Mouse (Mus musculus): ENCODE measurements around the gene Taf15. TPM values are rescaled to one million over a fixed set of nuclear protein-coding genes. Genes with fewer than 3 reads are reported as not detected.

The Taf15 gene
- polyA plus RNA-seq, 1 experiment from 2014 or later = 6.0 TPM

DNA sequence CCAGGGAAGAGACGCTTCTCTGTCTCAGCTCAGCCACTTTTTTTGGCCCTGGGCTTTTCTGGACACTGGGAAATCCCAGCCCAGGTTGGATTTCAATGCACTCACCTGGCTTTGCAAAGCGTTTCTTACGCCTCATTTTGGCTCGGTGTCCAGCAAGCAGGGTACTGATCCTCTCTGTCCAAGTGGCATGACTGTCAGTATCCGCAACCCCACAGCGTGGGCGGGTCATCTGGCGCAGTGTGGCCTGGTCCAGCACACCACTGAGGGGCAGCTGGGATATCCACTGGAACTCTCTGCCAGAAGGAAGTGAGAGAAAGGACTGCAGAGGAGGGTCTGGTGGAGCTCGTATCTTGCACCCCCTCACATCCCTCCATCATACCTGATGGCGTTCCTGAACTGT lies 21.6 kb upstream of the Taf15 start:
- no peaks in the 10 kb centered on the region for H3K9me3 ChIP-seq (ENCODE audit: control insufficient read depth, low read length)
- no peaks in the 10 kb centered on the region for H3K36me3 ChIP-seq (ENCODE audit: control insufficient read depth, insufficient read depth, low read length)
- H3K4me1 ChIP-seq (replicated peaks; ENCODE audit: control insufficient read depth, insufficient read depth, low read length) = peaks cover 30% of the 10 kb centered on the region
- H3K9ac ChIP-seq (ENCODE audit: low read depth, low read length) = no peak overlapping the region
- no peak for DNase-seq (ENCODE audit: low spot score)
- no peak overlapping the region for H3K4me2 ChIP-seq
- H3K4me3 ChIP-seq (ENCODE audit: low read depth, low read length) = no peak overlapping the region
- WGBS = 83% methylated on average over 10 of the region's 10 CpGs
- no peak overlapping the region for H3K27ac ChIP-seq (ENCODE audit: low read depth, low read length)
- ATAC-seq (replicated peaks; ENCODE audit: low FRiP score) = no peak
- peaks cover 11% of the 10 kb centered on the region for H3K27me3 ChIP-seq (replicated peaks; ENCODE audit: control insufficient read depth, insufficient read depth, low read length)

DNA sequence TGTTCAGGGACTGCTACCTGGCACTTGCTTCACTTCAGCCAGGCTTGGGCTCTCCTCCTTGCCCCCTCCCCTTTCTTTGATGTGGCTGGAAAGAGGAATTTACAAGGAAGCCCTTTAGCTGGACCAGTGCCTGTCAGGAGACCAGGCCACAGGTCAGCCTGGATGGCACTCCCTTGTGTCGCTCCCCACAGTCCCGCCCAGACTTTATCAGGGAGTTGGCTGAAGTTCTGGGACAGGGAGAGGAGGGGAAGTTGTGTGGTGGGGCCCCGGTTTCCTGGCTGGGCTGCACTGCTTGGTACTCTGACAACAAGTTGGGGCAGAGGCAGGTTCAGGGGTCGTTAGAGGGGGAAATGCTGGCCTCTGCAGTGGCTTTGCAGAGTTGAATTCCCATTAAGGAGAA lies 18.3 kb upstream of the Taf15 start:
- Histone ChIP-seq H3K4me1 (replicated peaks; ENCODE audit: control insufficient read depth, insufficient read depth, low read length) (peaks cover 21% of the 10 kb centered on the region), H3K9me3 (ENCODE audit: control insufficient read depth, low read length) (no peaks in the 10 kb centered on the region), H3K27ac (ENCODE audit: low read depth, low read length) (no peak overlapping the region), H3K4me2 (no peak overlapping the region), H3K4me3 (ENCODE audit: low read depth, low read length) (no peak overlapping the region), H3K36me3 (ENCODE audit: control insufficient read depth, insufficient read depth, low read length) (no peaks in the 10 kb centered on the region), H3K9ac (ENCODE audit: low read depth, low read length) (no peak overlapping the region), H3K27me3 (replicated peaks; ENCODE audit: control insufficient read depth, insufficient read depth, low read length) (no peaks in the 10 kb centered on the region)
- DNase-seq (ENCODE audit: low spot score) (peak; percentile 36), ATAC-seq (replicated peaks; ENCODE audit: low FRiP score) (no peak; the same call in 1 of the 2 replicates)
- 1% methylated on average over 4 of the region's 4 CpGs for WGBS

DNA sequence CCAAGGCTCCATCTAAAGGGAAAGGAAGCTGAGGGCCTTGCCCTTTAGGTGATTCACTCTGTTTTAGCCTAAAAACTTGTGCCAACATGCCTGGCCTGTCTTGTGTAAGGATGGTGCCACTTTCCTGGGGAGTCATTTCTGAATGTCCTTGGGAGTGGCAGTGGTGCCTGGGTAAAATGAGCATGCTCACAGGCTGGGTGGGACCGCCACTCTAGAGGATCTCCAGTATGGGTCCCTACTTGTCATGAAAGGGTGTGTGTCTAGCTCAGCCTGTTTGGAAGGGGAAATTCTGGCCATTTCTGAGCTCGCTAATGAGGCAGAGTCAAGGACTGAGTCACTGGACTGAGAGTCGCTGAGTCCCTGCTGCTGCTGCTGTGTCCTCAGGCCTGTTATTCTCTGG lies 17.3 kb upstream of the Taf15 start:
- Histone ChIP-seq H3K9me3 (ENCODE audit: control insufficient read depth, low read length) (no peaks in the 10 kb centered on the region), H3K4me3 (ENCODE audit: low read depth, low read length) (no peak overlapping the region), H3K9ac (ENCODE audit: low read depth, low read length) (no peak overlapping the region), H3K4me2 (no peak overlapping the region), H3K4me1 (replicated peaks; ENCODE audit: control insufficient read depth, insufficient read depth, low read length) (peaks cover 21% of the 10 kb centered on the region), H3K27ac (ENCODE audit: low read depth, low read length) (peak overlapping the region; percentile 32; the same call in 1 of the 2 replicates), H3K36me3 (ENCODE audit: control insufficient read depth, insufficient read depth, low read length) (no peaks in the 10 kb centered on the region), H3K27me3 (replicated peaks; ENCODE audit: control insufficient read depth, insufficient read depth, low read length) (0 out of 2 replicates have a peak, but pooled peaks cover 4% of the 10 kb centered on the region)
- ATAC-seq (replicated peaks; ENCODE audit: low FRiP score) (no peak), DNase-seq (ENCODE audit: low spot score) (no peak)
- 58% methylated on average over 3 of the region's 3 CpGs for WGBS

DNA sequence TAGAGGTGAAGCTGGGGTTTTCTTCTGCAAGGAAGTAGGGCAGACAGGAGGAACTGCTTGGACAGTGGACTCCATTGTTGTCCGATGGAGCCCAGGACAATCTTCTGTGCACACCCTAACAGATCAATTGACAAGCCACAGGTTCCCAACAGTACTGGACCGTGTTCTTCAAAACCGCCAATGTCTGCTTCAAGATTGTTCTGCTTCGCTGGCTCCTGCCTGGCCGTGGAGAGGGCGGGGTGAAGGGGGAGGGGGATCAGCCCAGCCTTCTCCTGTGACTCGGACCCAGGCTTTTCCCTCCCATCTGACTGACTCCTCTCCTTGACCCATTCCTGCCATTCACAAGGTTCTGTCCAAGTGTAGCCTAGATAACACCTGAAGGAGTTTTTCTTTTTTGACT lies 15.6 kb upstream of the Taf15 start:
- ATAC-seq (replicated peaks; ENCODE audit: low FRiP score) (no peak), DNase-seq (ENCODE audit: low spot score) (no peak)
- H3K9ac ChIP-seq (ENCODE audit: low read depth, low read length) = no peak overlapping the region
- no peaks in the 10 kb centered on the region for H3K9me3 ChIP-seq (ENCODE audit: control insufficient read depth, low read length)
- no peaks in the 10 kb centered on the region for H3K36me3 ChIP-seq (ENCODE audit: control insufficient read depth, insufficient read depth, low read length)
- no peak overlapping the region for H3K4me3 ChIP-seq (ENCODE audit: low read depth, low read length)
- WGBS = 49% methylated on average over 7 of the region's 7 CpGs
- H3K27ac ChIP-seq (ENCODE audit: low read depth, low read length) = no peak overlapping the region
- no peak overlapping the region for H3K4me2 ChIP-seq
- H3K27me3 ChIP-seq (replicated peaks; ENCODE audit: control insufficient read depth, insufficient read depth, low read length) = peaks cover 17% of the 10 kb centered on the region
- peaks cover 21% of the 10 kb centered on the region for H3K4me1 ChIP-seq (replicated peaks; ENCODE audit: control insufficient read depth, insufficient read depth, low read length)

DNA sequence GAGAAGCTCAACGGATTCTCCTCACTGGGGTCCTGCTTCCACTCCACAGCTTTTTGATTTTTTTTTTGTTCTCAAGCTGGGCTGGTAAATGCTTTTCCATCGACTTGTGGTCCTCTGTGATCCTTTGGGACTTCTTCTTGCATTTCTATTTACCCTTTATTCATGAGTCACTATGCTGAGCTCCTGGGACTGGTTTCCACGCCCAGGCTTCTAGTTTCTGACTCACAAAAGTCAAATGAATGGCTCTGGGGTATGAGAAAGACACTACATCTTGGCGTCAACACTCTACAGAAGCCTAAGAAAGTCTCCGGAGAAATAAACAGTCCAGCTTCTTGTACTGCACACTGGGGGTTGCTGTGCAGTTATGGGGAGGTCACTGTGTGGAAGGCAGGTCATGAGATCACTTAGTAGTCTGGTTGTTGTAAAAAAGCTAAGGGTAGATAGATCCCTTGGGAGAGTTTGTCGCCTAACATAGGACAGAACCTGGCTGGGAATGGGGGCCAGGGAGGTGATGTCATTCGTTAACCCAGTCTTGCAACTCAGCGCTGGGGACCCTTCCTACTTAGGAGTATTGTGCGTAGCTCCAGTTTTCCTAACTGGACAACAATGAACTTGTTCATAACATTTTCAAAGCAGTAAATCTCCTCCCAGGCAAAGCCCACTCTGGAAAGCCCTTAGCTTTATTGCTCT lies 14.8 kb upstream of the Taf15 start:
- peaks cover 23% of the 10 kb centered on the region for H3K4me1 ChIP-seq (replicated peaks; ENCODE audit: control insufficient read depth, insufficient read depth, low read length)
- no peaks in the 10 kb centered on the region for H3K9me3 ChIP-seq (ENCODE audit: control insufficient read depth, low read length)
- H3K36me3 ChIP-seq (ENCODE audit: control insufficient read depth, insufficient read depth, low read length) = no peaks in the 10 kb centered on the region
- H3K4me3 ChIP-seq (ENCODE audit: low read depth, low read length) = no peak overlapping the region
- WGBS = 69% methylated on average over 9 of the region's 9 CpGs
- ATAC-seq (replicated peaks; ENCODE audit: low FRiP score) (no peak), DNase-seq (ENCODE audit: low spot score) (no peak)
- H3K4me2 ChIP-seq = no peak overlapping the region
- H3K27ac ChIP-seq (ENCODE audit: low read depth, low read length) = no peak overlapping the region
- H3K27me3 ChIP-seq (replicated peaks; ENCODE audit: control insufficient read depth, insufficient read depth, low read length) = peaks cover 25% of the 10 kb centered on the region
- H3K9ac ChIP-seq (ENCODE audit: low read depth, low read length) = no peak overlapping the region

DNA sequence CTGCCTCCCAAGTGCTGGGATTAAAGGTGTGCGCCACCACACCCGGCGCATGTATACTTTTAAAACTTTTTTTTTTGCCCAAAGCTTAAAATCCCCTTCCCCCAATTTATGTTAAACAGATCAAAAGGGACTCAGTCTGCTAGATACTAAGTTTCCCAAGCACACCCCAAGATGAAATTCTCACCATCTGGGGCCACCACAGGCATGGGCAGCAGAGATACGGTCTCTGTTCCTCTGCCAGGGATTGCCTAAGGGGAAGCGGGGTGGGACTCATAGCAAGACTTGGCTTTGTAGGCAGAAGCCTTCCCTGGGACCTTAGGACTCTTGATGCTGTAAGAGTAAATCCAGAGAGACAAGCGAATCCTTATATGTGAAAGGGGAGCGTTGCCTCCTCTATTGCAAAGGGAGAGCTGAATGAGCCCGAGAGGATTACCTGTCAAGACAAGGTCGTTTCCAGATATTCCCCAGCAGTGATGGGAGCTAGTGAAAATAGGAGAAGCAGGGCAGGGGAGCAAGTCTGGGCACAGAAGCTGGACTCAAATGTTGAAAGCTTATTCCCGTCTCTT lies 11.3 kb upstream of the Taf15 start:
- no peak overlapping the region for H3K27ac ChIP-seq (ENCODE audit: low read depth, low read length)
- 70% methylated on average over 10 of the region's 10 CpGs for WGBS
- DNase-seq (ENCODE audit: low spot score) (peak; percentile 28), ATAC-seq (replicated peaks; ENCODE audit: low FRiP score) (no peak)
- H3K4me1 ChIP-seq (replicated peaks; ENCODE audit: control insufficient read depth, insufficient read depth, low read length) = peaks cover 6% of the 10 kb centered on the region
- H3K9me3 ChIP-seq (ENCODE audit: control insufficient read depth, low read length) = no peaks in the 10 kb centered on the region
- H3K9ac ChIP-seq (ENCODE audit: low read depth, low read length) = no peak overlapping the region
- H3K4me3 ChIP-seq (ENCODE audit: low read depth, low read length) = no peak overlapping the region
- H3K4me2 ChIP-seq = no peak overlapping the region; the same call in 1 of the 2 replicates
- H3K27me3 ChIP-seq (replicated peaks; ENCODE audit: control insufficient read depth, insufficient read depth, low read length) = peaks cover 43% of the 10 kb centered on the region
- H3K36me3 ChIP-seq (ENCODE audit: control insufficient read depth, insufficient read depth, low read length) = no peaks in the 10 kb centered on the region

DNA sequence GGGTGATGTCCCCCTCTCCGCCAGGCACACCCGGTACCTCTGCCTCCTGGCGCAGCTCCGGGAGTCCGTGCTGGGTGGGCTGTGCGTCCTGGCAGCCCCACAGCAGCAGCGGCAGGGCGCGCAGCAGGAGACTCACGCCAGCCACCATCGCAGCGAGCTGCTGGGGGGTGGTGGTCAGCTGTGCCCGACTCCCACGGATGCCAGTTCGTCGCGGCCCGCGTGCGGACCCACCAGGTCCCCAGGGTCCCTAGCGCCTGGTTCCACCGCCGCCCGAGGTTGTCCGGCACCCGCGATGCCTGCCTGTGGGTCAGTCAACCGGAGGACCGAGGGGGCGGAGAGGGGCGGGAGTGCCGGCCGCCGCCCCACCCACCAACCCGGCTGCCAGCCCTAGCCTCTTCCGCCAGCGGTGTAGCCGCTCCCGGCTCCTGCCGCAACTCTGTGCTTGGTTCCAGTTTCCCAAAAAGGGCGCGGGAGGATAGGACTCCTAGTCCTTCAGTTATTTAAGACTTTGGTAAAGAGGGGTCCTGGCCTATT lies 10.1 kb upstream of the Taf15 start, which contains the start of gene Mmp28:
Gene Mmp28 (minus strand): TSS at position 361 of the 534 bp plus-strand sequence.
- peak within 1 kb of the TSS; percentile 96 for H3K4me2 ChIP-seq
- no peak for ATAC-seq (replicated peaks; ENCODE audit: low FRiP score)
- no peaks in the 10 kb centered on the region for H3K36me3 ChIP-seq (ENCODE audit: control insufficient read depth, insufficient read depth, low read length)
- peaks cover 43% of the 10 kb centered on the region for H3K27me3 ChIP-seq (replicated peaks; ENCODE audit: control insufficient read depth, insufficient read depth, low read length)
- DNase-seq (ENCODE audit: low spot score) = peak; percentile 55
- under 1% methylated on average over 42 of the region's 42 CpGs for WGBS
- no peaks in the 10 kb centered on the region for H3K9me3 ChIP-seq (ENCODE audit: control insufficient read depth, low read length)
- H3K4me3 ChIP-seq (ENCODE audit: low read depth, low read length) = peak within 1 kb of the TSS; percentile 68
- no peak within 1 kb of the TSS for H3K27ac ChIP-seq (ENCODE audit: low read depth, low read length)
- peaks cover 6% of the 10 kb centered on the region for H3K4me1 ChIP-seq (replicated peaks; ENCODE audit: control insufficient read depth, insufficient read depth, low read length)
- peak within 1 kb of the TSS; percentile 55 for H3K9ac ChIP-seq (ENCODE audit: low read depth, low read length)

DNA sequence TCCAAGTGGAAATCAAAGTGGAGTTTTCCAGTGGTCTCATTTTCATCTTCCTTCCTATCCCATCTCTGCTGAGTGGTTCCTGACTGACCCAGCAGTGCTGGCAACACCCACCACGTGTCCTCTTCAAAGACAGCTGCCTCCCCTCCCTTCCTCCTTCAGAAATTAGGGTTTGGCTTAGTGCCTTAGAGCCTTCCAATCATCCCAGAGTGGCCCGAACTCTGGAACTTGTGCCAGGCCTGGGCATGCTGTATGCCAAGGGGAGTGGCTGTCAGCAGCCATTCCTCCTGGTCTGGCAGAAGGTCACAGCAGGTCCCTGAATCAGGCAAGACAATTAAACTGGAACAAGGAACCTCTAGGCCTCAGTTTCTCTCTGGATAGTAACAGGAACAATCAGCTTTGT lies 6.9 kb upstream of the Taf15 start:
- ATAC-seq (replicated peaks; ENCODE audit: low FRiP score) = no peak
- Histone ChIP-seq H3K4me3 (ENCODE audit: low read depth, low read length) (no peak overlapping the region), H3K4me2 (no peak overlapping the region), H3K4me1 (replicated peaks; ENCODE audit: control insufficient read depth, insufficient read depth, low read length) (peaks cover 6% of the 10 kb centered on the region), H3K27ac (ENCODE audit: low read depth, low read length) (no peak overlapping the region), H3K9ac (ENCODE audit: low read depth, low read length) (no peak overlapping the region), H3K36me3 (ENCODE audit: control insufficient read depth, insufficient read depth, low read length) (no peaks in the 10 kb centered on the region), H3K27me3 (replicated peaks; ENCODE audit: control insufficient read depth, insufficient read depth, low read length) (peaks cover 36% of the 10 kb centered on the region), H3K9me3 (ENCODE audit: control insufficient read depth, low read length) (no peaks in the 10 kb centered on the region)
- peak; percentile 19 for DNase-seq (ENCODE audit: low spot score)
- 37% methylated on average over 2 of the region's 2 CpGs for WGBS
